Mouse (Mus musculus) layer of hippocampus, postnatal 14 days (tissue): ENCODE results near the gene Rtca. TPM values are rescaled to one million over a fixed set of nuclear protein-coding genes. Genes with fewer than 3 reads are reported as not detected.

ENCODE experiments used
- DNase-seq, 2 experiments: peaks; one replicate each; pipeline ENCODE4 v3.0.0; 2021 to 2022; ENCODE audit warnings: low spot score in 2 of 2, mixed read lengths in 1 of 2
- total RNA-seq, 2 experiments: library from RNA; stranded (reverse); gene quantifications; 2 replicates each; pipeline ENCODE4 v1.2.3; 2021

Rtca gene
- total RNA-seq, 2 experiments from 2014 or later: 68.6 to 69.7 TPM

GRCm38 (mm10) chr3:116477351-116477750 lies 30.7 kb downstream of the Rtca start:
- no peak for DNase-seq

DNA sequence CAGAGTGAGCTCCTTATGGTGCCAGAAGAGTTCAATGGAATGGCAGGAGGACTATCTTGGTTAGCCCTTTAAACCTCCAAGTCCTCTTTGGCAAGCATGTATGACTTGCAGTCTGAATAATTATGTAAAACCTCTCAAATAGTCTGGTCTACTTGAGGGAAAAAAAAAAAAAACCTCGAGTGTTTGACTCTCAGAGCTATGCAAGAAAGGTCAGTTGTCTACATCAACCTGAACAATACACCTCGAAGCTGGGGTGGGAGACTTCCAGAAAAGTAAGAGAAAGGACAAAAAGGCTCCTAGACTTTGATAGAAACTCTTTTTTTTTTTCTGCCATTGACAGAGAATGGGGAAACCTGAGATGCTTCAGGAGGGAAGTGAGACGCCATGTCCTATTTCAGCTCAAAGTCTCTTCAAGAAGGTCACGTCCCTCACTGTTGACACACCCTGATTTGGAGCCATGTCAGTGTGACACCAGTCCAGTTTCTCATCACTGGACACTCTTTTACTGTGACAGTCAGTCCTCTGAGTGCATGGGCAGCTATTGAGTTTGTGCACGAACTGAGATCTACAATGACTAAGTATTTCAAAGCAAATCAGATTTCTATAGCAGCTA lies 31.2 kb downstream of the Rtca start:
- no peak for DNase-seq

GRCm38 (mm10) chr3:116474602-116475001 lies 33.4 kb downstream of the Rtca start:
- no peak for DNase-seq

DNA sequence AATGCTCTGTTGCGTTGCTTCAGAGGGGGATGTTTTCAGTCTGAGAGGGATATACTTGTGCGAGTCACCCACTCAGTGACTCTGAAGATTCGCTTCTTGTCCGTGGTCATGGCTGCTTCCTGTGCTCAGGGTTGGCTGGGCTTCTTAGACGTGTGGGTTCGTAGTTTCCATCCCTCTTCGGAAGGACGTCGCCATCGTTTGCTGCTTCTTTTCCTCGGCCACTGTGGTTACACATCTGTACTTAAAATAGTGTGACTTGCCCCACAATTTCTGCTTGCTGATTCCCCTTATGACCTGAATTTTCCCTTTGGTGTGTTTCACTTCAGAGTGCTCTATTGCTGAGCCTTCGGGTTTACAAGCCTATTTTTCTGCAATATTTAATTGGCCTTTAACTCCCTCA lies 42.3 kb downstream of the Rtca start:
- DNase-seq: no peak

- DNase-seq: no peak
These were observed 43.7 kb downstream of the Rtca start for GRCm38 (mm10) chr3:116464318-116464717.

DNA sequence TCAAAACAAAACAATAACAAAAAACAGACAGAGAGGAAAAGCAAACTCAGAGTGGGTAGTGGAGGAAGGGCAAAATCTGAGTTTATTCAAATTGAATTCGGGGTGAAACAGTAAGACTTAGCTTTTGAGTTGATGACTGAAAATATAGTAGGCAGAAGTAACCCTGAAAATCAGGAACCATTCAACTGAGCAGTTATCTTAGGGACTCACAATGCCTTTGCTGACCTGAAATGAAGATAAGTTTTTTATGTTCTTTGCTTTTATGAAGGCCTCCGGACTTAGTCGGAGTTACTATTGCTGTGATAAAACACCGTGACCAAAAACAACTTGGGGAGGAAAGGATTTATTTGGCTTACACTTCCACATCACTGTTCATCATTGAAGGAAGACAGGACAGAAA lies 47.0 kb downstream of the Rtca start:
- no peak for DNase-seq

DNA sequence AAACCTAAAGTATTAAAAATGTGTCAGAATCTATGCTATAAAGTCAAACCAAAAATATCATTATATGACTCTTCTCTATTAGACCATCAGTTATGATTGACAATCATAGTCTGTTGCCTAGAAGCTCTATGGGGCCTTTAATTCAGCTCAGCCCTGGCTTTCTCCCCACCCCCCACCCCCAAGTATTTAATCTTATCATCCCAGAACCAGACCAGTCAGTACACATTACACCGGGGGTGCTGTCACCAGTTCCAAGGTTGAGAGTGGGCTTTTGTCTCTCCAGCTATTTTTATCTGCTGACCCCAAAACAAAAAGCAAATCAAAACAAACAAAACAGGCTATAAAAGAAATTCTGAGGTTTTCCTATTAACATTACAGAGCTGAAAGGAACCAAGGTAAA lies 53.5 kb downstream of the Rtca start:
- no peak for DNase-seq

DNA sequence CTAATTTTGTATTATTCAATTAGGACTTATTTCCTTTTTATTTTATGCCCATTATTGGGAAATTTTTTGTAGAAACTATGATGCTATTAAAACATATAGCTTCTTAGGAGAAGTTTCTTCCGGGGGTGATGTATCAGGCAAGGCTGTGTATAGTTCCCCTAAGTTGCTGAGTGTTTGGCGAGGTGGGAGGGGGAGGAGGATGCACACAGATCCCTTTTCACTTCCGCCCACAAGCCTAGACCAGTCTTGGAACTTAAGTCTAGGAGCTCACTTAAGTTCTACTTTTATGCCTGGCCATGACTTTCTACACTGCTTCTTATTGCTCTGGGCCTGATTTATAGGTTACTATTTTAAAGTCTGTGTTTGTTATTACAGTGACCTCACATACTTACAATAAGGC lies 57.3 kb downstream of the Rtca start:
- DNase-seq: no peak

DNA sequence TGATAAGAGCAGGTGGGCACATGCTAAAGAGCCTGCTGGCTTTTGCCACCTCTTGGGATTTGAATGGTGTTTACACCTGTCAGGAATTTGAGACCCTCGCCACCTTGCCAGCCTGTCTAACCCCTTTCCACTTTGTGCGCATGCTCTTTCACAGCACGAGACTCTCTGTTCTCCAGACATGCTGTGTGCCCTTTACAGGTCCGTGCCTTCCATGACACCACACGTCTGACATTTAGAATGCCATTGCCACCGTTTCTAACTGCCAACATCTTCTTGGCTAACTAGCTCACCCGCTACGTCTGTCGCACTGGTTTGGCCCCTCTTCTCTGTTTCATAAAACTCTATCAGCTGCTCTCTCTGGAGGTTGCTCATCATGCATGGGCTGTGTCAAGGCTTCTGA lies 63.7 kb downstream of the Rtca start:
- DNase-seq: no peak

DNA sequence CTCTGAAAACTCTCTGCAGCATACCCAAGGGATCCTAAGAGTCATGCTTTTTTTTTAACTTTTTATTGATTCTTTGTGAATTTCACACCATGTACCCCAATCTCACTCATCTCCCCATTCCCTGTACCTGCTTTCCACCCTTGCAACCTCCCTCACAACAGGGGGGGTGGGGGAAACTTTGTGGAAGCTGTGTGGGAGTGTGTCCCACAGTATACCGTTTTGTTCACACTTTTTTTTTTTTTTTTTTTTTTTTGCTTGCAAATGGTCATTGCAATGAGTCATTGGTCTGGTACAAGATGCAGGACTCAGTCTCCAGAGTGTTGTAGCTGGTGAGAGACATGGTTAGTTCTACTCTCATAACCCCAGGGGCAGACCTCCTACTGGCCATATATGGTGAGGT lies 65.2 kb downstream of the Rtca start:
- no peak for DNase-seq

- DNase-seq: no peak
These were observed 66.3 kb downstream of the Rtca start for GRCm38 (mm10) chr3:116441518-116442205.

DNA sequence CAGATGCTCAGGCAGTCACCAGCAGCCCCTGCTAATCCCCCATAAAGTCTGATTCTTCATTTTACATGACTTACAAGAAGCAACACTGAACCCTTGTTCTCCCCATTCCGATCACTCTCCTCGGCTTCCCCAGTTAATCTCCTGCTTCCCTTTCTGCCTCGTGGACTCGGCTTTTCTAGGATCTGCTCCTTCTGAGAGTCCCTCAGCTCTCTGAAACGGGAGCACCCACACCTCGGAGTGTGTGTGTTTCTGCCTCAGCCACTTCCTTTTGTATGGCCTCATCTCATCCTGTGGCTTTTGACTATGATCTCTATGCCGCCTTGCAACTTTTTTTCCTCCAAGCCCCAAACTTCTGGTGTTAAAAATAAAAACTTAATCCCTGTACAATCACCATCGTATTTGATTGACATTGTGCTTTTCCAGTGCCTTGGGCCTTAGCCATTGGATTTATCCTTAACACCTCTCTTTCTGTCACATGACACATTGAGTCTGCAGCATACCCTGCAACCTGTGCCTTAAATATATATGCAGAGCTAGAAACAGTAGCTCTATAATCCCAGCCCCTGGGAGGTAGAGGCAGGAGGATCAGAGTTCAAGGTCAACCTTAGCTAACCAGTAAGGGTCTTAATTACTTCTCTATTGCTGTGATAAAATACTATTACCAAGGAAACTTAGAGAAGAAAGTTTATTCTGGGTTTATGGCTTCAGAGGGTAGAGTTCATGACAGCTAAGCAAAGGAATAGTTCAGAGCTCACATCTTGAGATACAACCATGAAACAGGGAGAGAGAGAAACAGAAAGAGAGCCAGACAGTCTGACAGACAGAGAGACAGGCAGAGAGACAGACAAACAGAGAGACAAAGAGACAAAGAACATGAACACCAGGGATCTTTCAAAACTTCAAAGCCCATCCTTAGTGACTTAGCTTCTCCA lies 67.7 kb downstream of the Rtca start:
- DNase-seq: no peak

Other genes starting within 250 kb of the Rtca start
- 1 to 10 TPM; 5.1 to 5.7 TPM for gene Cdc14a, start 84.2 kb downstream of the Rtca start, total RNA-seq
- gene Dbt, start 4.9 kb upstream of the Rtca start, total RNA-seq: 10 to 100 TPM; 22.1 to 23.8 TPM
- gene Lrrc39, start 54.8 kb upstream of the Rtca start, total RNA-seq: under 1 TPM in 1 of 2 experiments, not detected in 1; 0.17 TPM
- 1 to 10 TPM; 8.2 TPM for gene Sass6, start 86.8 kb upstream of the Rtca start, total RNA-seq
- 10 to 100 TPM; 15.3 to 15.6 TPM for gene Trmt13, start 106.4 kb upstream of the Rtca start, total RNA-seq
- 10 to 100 TPM; 54.9 to 57.0 TPM for gene Mfsd14a, start 154.5 kb upstream of the Rtca start, total RNA-seq
- 1 to 10 TPM in 1 of 2 experiments, not detected in 1; 1.1 TPM for gene Gm43191, start 173.1 kb upstream of the Rtca start, total RNA-seq
- 10 to 100 TPM; 13.6 to 14.9 TPM for gene Slc35a3, start 204.6 kb upstream of the Rtca start, total RNA-seq